Mouse (Mus musculus) retina, postnatal 1 day (tissue): ENCODE data around the gene Higd1c.
"Not testable (repeated sequence)": the region's sequence is repeated elsewhere in the genome, so short reads cannot be mapped to it uniquely, and the experiment has no call there.

ENCODE experiments used
- DNase-seq: peaks from one replicate; pipeline ENCODE4 v3.0.0-alpha.2; 2012

Higd1c gene

DNA sequence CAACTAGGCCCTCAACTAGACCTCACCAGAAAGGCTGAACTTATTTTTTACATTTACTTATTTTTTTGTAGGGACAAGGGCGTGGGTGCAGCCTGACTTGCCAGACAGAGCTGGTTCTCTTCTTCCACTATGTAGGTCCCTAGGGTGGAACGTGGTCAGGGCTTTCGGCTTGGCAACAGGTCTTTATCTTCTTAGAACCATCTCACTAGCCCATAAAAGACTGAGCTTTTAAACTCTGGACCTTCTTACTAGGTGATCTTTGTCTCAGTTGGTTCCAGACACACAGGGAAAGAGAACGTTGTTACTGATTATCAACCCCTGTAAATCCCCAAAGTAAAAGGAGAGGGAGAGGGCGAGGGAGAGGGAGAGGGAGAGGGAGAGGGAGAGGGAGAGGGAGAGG, 49.0 kb downstream of the Higd1c start:
- DNase-seq = no peak

GRCm38 (mm10) chr15:100414011-100414410, 49.7 kb downstream of the Higd1c start:
- no peak for DNase-seq

DNA sequence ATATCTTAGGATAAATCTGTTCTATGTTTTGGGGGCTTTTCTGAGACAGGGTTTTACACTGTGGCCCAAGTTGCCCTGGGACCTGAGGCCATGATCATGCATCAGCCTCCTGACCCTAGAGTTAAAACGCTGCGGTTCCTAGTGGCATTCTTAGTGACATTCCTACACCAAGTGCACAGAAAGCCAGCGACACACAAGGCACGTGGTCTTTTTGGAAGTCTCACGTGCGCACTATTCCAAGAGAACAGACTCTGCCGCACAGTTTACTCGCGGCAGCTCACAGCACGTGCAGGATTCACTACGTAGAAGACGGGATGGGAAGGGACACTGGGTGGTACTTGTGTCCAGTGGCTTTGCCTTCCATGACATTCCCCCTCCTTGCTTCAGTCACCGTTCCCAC, 50.6 kb downstream of the Higd1c start:
- no peak for DNase-seq

- no peak for DNase-seq
Measured at GRCm38 (mm10) chr15:100415684-100416083, 51.3 kb downstream of the Higd1c start.

DNA sequence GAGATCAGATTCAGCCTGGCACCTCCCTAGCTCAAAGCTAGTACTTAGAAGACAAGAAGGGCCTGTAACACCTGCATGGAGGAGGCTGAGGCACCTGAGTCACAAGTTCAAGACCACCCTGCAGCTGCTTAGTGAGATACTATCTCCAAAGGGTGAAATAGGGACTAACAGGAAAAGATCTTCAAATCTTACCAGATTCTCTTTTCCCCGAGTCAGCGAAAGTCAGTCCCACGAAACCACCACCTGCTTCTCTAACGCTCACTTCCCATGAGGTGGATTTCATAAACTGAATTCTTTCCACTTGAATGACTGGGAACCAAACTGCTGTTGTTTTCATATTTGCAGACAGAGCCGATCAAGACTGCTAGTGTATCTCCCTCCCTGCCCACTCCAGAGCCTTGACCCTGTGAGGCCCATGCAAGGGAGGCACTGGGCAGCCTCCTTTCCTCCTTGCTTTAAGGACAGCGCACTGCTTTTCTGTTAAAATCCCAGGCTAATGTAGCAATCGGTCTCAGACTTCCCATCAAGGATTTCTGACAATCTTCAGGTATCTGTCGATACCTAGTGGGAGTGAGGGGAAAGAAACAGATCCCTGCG, 53.6 kb downstream of the Higd1c start:
- peak; percentile 43 for DNase-seq

DNA sequence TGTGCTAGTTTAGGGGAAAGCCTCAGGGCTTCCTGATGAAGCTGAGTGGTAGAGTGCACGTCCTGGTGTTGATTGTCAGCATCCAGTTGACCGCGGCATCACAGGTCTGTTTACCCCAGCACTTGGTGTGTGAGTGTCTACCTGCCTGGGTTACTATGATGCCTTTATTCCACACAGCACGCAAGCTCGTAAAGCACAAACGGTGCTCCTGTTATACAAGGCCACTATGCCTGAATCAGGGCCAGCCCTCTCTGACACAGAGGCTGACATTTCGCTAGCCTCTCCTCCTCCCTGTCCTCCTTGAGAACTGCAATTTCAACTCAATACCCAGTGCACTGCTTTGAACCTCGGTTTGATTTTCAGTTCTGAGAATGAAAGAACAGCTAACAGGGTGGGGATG, 55.0 kb downstream of the Higd1c start:
- DNase-seq = no peak

DNA sequence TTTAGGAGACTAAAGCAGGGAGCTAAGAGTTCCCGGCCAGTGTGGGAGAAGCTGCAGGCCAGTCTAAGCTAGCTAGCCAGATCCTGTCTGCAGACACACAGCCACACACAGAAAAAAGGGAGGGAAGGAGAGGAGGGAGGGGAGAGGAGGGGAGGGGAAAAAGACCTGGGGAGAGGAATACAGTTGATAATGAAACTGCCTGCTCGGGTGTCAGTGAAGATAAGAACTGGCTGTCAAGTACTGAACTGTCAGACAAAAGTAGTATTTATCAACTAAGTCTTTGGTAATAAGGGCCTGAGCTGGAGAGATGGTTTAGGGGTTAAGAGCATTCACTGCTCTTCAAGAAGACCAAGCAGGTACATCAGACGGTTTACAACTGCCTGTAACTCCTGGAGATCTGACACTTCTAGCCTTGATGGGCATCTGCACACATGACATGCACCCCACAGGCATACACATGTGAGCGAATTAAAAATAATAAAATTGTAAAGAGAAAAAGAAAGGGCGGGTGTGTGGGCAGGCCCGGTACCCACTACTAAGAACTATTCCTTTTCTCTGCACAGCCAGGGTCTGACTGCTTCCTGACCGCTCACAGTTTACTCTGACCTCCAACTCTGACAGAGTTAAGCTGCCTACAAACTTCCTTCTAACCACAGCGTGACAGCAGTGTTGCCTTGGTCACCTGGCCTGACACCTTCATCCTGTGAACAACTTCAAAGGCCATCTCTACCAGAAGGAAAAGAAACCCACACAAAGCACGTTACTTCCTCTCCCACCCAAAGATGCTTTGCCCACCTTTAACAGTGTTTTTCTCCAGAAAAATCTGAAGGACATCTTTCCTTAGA, 55.8 kb downstream of the Higd1c start:
- DNase-seq = no peak

GRCm38 (mm10) chr15:100421059-100421757, 56.9 kb downstream of the Higd1c start:
- DNase-seq = no peak

DNA sequence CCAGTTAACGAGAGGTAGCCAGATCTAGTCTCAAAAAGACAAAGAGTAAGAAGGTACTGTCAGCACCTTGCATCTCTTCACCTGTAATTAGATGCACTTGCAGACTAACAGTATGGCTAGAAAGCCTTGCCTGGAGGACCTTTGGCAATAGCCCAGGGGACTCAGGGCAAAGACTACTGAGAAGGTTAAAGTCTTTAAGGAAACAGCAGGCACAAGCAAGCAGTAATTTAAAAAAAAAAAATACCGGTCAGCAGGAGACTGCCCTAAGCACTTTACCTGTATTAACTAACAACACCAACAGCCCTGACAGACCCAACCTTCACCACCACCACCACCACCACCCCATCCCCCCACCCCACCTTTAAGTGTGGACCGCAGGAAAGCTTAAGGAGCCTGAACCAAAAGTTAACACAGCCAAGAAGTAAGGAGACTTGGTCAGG, 57.4 kb downstream of the Higd1c start, which contains the start of gene Gm5475:
Gene Gm5475 (plus strand): TSS at position 390 of the 440 bp plus-strand sequence.
- DNase-seq = not testable (repeated sequence)

DNA sequence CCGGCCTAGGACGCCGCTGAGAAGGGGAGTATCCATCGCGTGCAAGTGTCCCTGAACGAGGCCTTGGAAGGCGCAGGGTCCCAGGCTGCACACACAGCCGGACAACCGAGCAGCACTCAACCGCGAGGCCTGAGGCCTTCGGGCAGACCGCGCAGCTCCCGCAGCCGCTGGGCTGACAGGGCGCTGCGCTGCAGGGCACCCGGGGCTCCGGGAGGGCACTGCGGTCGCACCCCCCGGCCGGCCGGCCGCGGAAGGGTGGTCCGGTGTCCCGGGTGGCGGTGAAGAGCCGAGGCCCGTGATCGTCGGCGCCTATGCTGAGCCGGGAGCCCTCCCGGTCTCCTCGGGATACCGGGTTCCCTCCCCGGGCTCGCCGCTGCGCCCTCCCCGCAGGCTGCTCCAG, 58.1 kb downstream of the Higd1c start:
- no peak for DNase-seq

- peak; percentile 97 for DNase-seq
Measured at GRCm38 (mm10) chr15:100422899-100423860, 58.8 kb downstream of the Higd1c start.

DNA sequence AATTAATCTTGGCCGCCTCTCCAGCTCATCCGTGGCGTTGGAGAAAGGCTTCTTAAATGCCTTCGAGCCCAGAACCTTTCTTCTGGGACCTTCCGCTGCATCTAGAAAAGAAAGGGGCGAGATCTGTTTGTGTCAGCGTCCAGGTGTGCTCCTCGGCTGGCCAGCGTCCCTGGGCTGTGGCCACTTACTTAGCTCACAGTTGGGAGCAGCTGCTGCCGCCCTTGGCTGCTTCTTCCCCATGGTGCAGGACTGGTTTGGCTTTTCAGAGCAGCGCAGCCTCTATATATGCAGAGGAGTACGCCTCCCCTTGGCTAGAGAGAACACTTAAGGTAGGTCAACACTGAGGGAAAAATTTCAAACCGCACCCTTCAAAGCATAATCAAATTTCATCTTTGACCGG, 59.6 kb downstream of the Higd1c start:
- peak; percentile 38 for DNase-seq

DNA sequence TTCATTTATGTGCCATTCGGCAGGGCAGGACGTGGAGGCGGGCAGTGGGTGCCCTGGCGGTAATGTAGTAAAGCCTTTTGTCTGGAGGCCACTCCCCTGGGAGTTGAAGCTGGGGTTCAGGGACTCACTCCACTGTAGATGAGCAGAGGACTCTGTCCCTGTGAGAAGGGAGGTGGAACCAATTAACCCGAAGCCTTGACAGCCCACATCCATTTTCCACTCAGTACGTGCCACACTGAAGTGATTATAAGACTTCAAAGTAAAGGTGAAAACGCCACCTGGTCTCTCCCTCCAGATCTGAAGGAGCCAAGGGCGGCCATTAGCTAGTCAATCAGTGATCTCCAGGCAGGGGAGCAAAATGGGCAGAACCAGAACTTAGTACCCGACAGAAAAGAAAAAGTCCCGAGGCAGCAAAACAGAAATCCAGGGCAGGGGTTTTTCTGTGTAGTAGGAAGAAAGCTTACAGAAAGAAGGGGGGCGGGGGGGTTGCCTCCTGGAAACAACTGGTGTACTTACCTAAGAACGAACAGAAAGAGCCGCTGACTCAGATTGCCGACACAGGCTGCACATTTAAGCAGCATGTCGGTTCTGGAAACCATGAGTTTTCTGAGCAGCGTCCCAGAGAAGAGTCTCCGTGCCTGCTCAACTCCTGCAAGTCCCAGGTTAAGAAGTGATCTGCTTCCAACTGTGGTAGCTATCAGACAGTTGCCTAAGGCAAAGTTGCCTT, 60.2 kb downstream of the Higd1c start, which contains the start of gene Slc11a2:
Gene Slc11a2 (minus strand): TSS at position 677 of the 727 bp plus-strand sequence.
- peak; percentile 30 for DNase-seq

DNA sequence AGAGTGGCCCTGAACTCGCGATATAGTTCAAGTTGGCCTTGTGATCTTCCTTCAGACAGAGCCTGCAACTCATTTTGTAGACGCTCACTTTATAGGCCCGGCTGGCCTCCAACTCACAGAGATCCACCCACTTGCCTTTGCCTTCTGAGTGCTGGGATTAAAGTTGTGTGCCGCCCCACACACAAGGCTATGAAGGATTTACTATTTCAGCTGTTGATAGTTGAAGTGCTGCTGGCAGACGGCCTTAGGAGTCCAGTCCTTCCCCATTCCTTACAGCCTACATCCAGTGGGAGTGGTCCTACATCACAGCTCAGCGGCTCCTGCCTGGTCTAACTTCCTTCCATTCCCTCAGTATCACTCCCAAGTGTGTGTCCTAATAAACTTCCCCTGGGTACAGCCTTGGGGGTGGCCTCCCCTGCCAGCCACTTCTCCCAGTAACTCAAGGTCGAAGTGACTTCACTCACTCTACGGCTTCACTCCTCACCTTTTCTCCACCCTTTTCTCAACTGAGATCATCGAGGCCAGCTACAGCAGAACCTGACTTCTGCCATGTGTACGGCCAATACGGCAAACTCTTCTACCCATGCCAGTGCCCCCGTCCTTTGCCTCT, 64.1 kb downstream of the Higd1c start:
- no peak for DNase-seq

DNA sequence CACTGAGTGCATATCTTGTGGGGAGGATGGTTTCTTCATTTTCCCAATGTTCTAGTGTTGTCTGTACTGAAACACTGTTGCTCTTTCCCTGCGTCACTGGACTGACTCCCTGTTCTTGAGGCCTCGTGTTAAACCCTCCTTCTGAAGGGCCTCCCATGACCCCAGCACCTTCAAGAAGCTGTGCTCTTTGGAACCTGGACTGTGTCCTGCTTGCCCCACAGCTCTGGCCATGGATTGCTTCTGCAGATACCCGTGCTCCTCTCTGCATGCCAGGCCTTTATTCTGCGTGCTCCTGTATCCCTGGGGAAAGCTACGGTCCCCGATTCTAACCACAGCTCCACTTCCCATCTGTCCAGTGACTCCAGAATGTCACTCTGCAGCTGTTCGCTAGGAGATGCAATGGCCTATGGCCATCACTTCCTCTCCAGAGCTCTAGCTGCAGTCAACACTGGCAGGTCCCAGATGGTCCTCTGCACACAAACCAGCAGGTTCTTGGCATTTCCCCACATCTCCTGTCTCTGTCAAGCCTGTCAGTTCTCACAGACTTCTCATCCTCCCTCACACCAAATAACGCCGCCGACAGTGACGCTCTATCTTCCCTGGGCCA, 65.7 kb downstream of the Higd1c start:
- peak; percentile 14 for DNase-seq

DNA sequence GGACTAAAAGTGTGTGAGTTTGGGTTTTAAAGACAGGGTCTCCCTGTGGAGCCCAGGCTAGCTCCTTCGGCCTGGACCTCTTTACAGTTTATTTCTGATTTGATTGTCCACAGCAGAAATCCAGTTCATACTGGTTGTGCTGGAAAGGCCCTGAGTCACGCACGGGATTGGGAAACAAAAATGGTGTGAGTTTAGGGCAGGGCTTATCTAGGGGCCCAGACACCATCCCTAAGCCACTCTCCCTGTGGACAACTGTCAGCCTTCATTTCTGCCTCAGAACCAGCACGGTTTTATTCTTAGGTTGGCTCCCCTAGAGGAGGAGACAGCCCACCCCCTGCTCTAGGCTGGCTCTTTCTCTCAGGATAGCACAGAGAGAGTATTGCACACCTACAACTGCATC, 68.9 kb downstream of the Higd1c start:
- no peak for DNase-seq
